Mouse (Mus musculus) ES-Bruce4 (cell line): ENCODE results near the gene Thpo. TPM values are rescaled to one million over a fixed set of nuclear protein-coding genes. Genes with fewer than 3 reads are reported as not detected.

ENCODE experiments used
- H3K27ac ChIP-seq: 2 replicates; pipeline ENCODE4 v1.5.1; 2012; ENCODE audit warnings: low read length, inconsistent platforms; ENCODE audit not compliant: insufficient read depth
- H3K27me3 ChIP-seq: 2 replicates; pipeline ENCODE4 v1.6.1; 2012; ENCODE audit warnings: mild to moderate bottlenecking, low read length, inconsistent platforms; ENCODE audit not compliant: control insufficient read depth, poor library complexity, insufficient read depth, severe bottlenecking
- H3K36me3 ChIP-seq: 2 replicates; pipeline ENCODE4 v1.6.1; 2012; ENCODE audit warnings: inconsistent platforms, mild to moderate bottlenecking, low read length, moderate library complexity; ENCODE audit not compliant: control insufficient read depth, poor library complexity, insufficient read depth, severe bottlenecking
- H3K4me1 ChIP-seq: one replicate; pipeline ENCODE4 v1.8.1; 2011; ENCODE audit warnings: low read length; ENCODE audit not compliant: control insufficient read depth, insufficient read depth
- H3K4me3 ChIP-seq: 2 replicates; pipeline ENCODE4 v1.5.1; 2011; ENCODE audit warnings: low read depth, mild to moderate bottlenecking, low read length
- H3K9ac ChIP-seq: 2 replicates; pipeline ENCODE4 v1.6.1; 2012; ENCODE audit warnings: low read depth, mild to moderate bottlenecking, inconsistent platforms; ENCODE audit not compliant: poor library complexity, severe bottlenecking
- H3K9me3 ChIP-seq: replicated peaks from 2 replicates; pipeline ENCODE4 v1.6.1; 2012; ENCODE audit warnings: mild to moderate bottlenecking, low read length, inconsistent platforms; ENCODE audit not compliant: control insufficient read depth, poor library complexity, insufficient read depth, severe bottlenecking
- CTCF ChIP-seq: IDR thresholded peaks from one replicate; pipeline ENCODE4 v1.8.1; 2011; ENCODE audit warnings: low read depth, low read length
- EP300 ChIP-seq: IDR thresholded peaks from 2 replicates; pipeline ENCODE4 v1.6.1; 2011; ENCODE audit warnings: low read depth, low read length; ENCODE audit not compliant: insufficient read depth
- POLR2A ChIP-seq: IDR thresholded peaks from one replicate; pipeline ENCODE4 v1.8.1; 2011; ENCODE audit warnings: low read length; ENCODE audit not compliant: insufficient read depth
- polyA plus RNA-seq: library from polyadenylated mRNA; stranded (reverse); fragments of >200 nt; gene quantifications from 2 replicates; pipeline ENCODE4 v1.2.4, GENCODE M21; 2011; ENCODE audit warnings: low read depth; ENCODE audit not compliant: missing spikeins, insufficient read depth, insufficient read length

Thpo gene
- polyA plus RNA-seq, 1 experiment = 4.6 TPM

DNA sequence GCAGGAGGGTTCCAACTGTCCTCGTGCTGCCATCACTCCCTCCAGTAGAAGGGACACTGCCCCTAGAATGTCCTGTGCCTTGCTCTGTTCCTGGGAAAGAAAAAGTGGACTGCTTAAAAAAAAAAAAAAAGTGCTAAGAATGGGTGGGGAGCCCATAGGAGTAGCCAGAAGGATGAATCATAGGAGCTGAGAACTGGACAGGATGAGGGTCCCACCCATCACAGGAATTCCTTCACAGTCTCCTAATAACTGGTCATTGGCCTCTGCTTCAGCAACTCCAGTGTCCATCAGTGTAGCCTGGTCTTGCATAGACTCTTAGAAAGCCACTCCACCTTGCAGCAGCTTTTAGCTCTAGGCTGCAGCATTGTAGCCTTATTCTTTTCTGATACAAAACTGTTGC, 7.9 kb downstream of the Thpo start:
- Histone ChIP-seq H3K36me3 (peaks cover 14% of the 10 kb centered on the region), H3K4me1 (no peaks in the 10 kb centered on the region), H3K27me3 (no peaks in the 10 kb centered on the region), H3K9me3 (no peaks in the 10 kb centered on the region), H3K9ac (no peak overlapping the region), H3K4me3 (no peak overlapping the region), H3K27ac (no peak overlapping the region)
- no peak for TF ChIP-seq EP300
- no peak for TF ChIP-seq CTCF
- no peak for TF ChIP-seq POLR2A

DNA sequence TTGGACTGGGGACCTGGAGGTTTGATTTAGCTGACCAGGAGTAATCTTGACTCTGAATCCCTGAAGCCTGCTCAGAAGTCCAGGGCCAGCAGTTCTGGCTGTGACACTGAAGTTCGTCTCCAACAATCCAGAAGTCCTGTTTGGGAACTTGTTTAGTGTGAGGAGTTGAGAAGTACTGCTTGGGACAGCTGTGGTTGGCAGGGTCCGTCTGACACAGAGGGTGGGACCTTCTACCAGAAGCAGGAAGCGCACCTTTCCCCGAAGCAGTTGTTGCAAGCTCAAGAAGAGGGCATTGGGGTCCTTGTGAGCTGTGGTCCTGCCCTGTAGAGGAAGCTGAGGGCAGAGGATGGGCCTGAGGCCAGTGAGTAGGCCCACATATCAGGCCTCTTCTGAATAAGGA, 8.6 kb downstream of the Thpo start:
- H3K4me1 ChIP-seq = no peaks in the 10 kb centered on the region
- no peaks in the 10 kb centered on the region for H3K9me3 ChIP-seq
- no peaks in the 10 kb centered on the region for H3K27me3 ChIP-seq
- H3K9ac ChIP-seq = no peak overlapping the region
- TF ChIP-seq EP300 = no peak
- peaks cover 16% of the 10 kb centered on the region for H3K36me3 ChIP-seq
- H3K27ac ChIP-seq = no peak overlapping the region
- H3K4me3 ChIP-seq = no peak overlapping the region

DNA sequence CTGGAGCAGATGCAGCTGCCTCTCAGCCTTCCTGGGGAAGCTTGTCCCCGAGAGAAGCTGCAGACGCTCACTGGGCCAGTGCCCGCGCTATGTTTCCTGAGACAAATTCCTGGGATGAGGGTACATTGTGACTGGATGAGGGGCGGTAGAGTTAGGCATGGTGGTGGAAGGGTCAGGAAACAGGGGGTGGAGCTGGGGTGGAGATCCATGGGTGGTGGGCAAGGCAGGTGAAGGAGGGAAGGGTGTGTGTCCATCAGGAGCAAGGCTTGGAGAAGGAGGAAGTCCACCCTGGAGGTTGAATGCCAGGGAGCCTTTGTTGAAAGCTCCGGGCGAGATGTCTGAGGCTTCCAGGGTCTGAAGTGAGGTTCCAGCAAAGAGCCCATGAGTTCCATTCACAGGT, 9.0 kb downstream of the Thpo start:
- Histone ChIP-seq H3K4me3 (no peak overlapping the region), H3K9ac (no peak overlapping the region), H3K4me1 (no peaks in the 10 kb centered on the region), H3K9me3 (no peaks in the 10 kb centered on the region), H3K27ac (no peak overlapping the region), H3K36me3 (peaks cover 19% of the 10 kb centered on the region), H3K27me3 (no peaks in the 10 kb centered on the region)
- no peak for TF ChIP-seq POLR2A
- TF ChIP-seq CTCF = no peak
- no peak for TF ChIP-seq EP300

DNA sequence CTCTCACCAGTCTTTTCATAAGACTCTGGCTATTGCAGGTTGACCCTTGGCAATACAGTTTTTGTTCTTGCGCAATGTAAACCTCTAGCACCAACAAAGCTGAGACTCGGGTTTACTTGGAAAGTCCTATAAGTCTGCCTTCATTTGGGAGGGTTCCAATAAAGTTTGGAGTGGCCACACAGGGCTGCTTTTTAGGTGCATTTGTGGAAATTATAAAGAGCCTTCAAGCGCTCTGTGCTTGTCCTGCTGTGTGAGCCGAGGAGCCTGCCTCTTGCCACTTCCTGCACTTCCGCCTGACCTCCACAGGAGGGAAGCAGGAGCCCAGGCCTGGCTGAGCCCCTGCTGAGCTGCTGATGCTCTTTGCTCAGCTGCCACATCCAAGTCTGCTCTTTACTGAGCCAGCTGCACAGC, 10.0 kb downstream of the Thpo start:
- no peak overlapping the region for H3K9ac ChIP-seq
- H3K4me1 ChIP-seq = no peaks in the 10 kb centered on the region
- no peaks in the 10 kb centered on the region for H3K27me3 ChIP-seq
- no peaks in the 10 kb centered on the region for H3K9me3 ChIP-seq
- H3K36me3 ChIP-seq = peaks cover 27% of the 10 kb centered on the region
- H3K4me3 ChIP-seq = no peak overlapping the region
- H3K27ac ChIP-seq = no peak overlapping the region
- TF ChIP-seq CTCF = peak; percentile 74
- no peak for TF ChIP-seq POLR2A
- peak; percentile 69; the same call in 1 of the 2 replicates for TF ChIP-seq EP300

DNA sequence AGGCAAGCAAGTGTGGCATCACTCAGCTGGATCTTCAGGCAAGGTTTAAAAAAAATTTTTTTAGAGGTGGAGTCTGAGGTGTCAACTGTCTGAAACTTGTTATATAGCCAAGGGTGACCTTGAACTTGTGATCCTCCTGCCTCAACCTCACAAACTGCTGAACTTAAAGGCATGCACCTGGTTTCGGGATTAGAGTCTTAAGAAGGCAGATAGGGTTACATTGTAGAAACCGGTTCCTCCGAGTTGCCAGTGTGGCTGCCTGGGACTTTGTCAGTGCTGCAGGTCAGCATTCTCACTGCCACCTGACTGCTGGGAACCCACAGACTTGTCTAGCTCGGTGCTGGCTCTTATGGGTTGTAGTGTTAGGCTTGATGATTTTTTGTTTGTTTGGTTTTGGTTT, 11.1 kb downstream of the Thpo start:
- no peaks in the 10 kb centered on the region for H3K4me1 ChIP-seq
- H3K4me3 ChIP-seq = no peak overlapping the region
- H3K9ac ChIP-seq = no peak overlapping the region
- TF ChIP-seq POLR2A (no peak), EP300 (0 out of 2 replicates have a peak, but pooled peaks have one; percentile 17)
- no peaks in the 10 kb centered on the region for H3K9me3 ChIP-seq
- H3K27ac ChIP-seq = peak overlapping the region; percentile 63
- H3K27me3 ChIP-seq = no peaks in the 10 kb centered on the region
- H3K36me3 ChIP-seq = peaks cover 27% of the 10 kb centered on the region

DNA sequence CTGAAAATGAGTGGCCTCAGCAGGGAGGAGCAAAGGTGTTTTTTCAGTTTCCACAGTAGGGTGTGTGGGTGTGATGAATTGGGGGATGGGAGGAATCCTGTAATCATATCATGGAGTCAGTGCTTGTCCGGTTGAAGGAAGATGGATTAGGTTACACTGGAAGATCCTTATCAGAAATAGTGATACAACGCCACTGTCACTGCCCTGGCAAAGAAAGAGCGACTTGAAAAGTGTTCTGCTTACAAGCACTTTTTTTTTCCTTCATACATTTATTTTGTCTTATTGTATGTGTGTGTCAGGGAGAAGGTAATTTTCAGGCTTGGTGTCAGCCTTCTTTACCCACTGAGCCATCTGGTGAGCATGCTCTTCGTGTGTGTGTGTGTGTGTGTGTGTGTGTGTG, 11.6 kb downstream of the Thpo start:
- no peaks in the 10 kb centered on the region for H3K4me1 ChIP-seq
- no peak overlapping the region for H3K9ac ChIP-seq
- no peak overlapping the region for H3K4me3 ChIP-seq
- peak overlapping the region; percentile 63 for H3K27ac ChIP-seq
- peaks cover 27% of the 10 kb centered on the region for H3K36me3 ChIP-seq
- H3K27me3 ChIP-seq = no peaks in the 10 kb centered on the region
- H3K9me3 ChIP-seq = no peaks in the 10 kb centered on the region
- TF ChIP-seq POLR2A = no peak
- TF ChIP-seq EP300 = no peak
- no peak for TF ChIP-seq CTCF

DNA sequence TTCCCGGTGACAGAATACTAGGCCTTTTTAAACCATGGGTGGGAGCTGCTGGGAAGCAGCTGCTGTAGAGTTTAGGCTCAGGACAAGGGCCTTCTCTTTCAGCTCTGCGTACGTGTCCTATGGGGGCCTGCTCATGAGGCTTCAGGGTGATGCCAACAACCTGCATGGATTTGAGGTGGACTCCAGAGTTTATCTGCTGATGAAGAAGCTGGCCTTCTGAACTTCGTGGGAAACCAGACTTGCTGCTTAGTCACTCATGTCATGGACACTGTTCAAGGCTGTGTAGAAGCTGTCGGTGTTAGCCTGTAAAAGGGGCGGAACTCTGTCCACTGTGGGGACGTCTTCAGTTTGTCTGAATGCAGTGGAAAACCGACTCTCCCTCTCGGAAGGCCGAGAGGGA, 12.5 kb downstream of the Thpo start:
- no peak overlapping the region for H3K27ac ChIP-seq
- no peaks in the 10 kb centered on the region for H3K9me3 ChIP-seq
- peaks cover 27% of the 10 kb centered on the region for H3K36me3 ChIP-seq
- no peaks in the 10 kb centered on the region for H3K27me3 ChIP-seq
- H3K4me3 ChIP-seq = no peak overlapping the region
- H3K9ac ChIP-seq = no peak overlapping the region
- H3K4me1 ChIP-seq = no peaks in the 10 kb centered on the region
- TF ChIP-seq CTCF = no peak
- TF ChIP-seq POLR2A = no peak
- TF ChIP-seq EP300 = no peak
